Mouse (Mus musculus): ENCODE data around the gene Sdk2. TPM values are rescaled to one million over a fixed set of nuclear protein-coding genes. Genes with fewer than 3 reads are reported as not detected.

The Sdk2 gene
- total RNA-seq, 2 experiments from 2014 or later = 32.2 to 34.5 TPM

- no peak for DNase-seq (ENCODE audit: extremely low spot score in 1 of 2, low spot score in 2 of 2)
- intact Hi-C loops (cut with DNase I) = no loop called here
These were observed 104.1 kb downstream of the Sdk2 start for GRCm38 (mm10) chr11:113962751-113963150.

- no peak for DNase-seq (ENCODE audit: extremely low spot score in 1 of 2, low spot score in 2 of 2)
These were observed 115.2 kb downstream of the Sdk2 start for GRCm38 (mm10) chr11:113951616-113951988.

DNA sequence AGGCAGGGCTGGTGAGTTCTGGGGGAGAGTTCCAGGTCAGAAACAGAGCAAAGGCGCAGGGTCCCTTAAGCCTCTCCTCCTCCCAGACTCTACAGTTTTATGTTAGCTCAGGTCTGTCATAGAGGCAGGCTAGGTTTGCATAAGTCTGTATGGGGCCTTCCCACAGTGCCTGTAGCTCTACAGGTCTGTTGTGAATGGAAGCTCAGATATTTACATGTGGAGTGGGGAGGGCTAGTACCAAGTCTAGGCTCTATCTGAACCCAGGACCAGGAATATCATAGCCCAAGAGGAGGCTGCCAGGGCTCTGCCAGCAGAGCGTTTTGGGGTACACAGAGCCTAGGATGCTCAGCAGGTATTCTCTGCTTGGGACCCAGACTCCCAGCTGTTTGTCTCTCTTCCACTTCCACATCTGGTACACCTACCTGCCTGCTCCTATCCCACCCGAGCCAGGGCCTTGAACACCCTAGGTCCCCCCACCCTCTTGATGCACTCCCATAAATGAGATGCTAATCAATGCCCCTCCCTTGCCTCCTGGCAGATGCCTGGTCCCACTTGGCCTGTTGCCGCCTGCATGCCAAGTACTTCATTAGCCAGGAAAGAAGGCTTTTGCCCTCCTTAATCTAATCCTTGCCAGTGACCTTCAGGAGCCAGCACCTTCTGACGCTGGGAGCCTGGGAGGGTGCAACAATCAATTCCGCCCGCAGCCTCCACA is 115.8 kb downstream of the Sdk2 start:
- intact Hi-C loops (cut with DNase I) = no loop called here
- no peak for DNase-seq (ENCODE audit: extremely low spot score in 1 of 2, low spot score in 2 of 2)

More at GRCm38 (mm10) chr11:113951616-113951988, 115.2 kb downstream of the Sdk2 start:
- intact Hi-C loops (cut with DNase I) = no loop called here

DNA sequence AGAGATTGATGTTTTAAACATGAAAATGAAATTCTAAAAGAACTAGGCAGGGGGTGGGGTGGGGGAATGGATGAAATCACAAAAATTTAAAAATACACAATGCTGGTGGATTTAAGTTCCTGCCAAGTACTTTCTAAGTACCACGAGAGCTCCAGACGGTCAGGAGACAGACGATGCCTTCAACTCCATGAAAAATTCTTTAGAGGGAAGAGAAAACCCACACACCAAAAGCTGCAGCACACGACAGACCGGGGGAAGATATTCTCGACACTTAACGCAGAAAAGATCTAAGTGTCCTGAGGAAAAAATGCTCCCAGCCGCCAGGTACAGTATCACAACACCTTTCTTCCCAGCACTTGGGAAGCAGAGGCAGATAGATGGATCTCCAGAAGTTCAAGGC is 118.2 kb downstream of the Sdk2 start:
- intact Hi-C loops (cut with DNase I) = no loop called here
- peak in 1 of 2 experiments; percentile 44 for DNase-seq (ENCODE audit: extremely low spot score in 1 of 2, low spot score in 2 of 2)

DNA sequence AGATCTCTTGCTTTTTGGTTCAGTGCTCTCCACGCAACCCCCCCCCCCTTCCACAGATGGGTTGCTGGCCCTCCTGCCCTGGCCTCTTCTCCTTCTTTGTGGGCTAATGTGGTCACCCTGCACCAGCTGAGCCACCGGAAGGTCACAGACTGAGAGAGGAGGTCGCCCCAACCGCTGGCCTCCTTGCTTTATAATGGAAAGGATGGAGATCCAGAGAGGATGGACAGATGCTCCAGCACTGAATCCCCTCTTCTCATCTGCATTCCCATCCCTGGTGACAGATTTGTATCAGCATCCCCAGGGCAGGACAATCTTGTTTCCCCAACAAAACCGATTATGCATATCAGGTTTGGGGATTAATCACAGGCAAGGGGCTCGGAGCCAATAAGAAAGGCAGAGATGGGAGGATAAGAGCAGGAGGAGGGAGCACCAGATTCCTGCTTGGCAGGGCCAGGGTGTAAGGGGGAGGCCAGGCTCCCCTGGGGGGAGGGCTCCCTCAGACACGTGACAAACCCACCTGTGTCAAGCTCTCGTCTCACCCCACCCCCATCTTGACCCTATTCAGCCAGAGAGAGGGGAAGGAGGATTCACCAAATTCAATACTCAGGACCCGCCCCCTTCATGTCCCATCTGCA is 124.6 kb downstream of the Sdk2 start:
- intact Hi-C loops (cut with DNase I) = no loop called here

DNA sequence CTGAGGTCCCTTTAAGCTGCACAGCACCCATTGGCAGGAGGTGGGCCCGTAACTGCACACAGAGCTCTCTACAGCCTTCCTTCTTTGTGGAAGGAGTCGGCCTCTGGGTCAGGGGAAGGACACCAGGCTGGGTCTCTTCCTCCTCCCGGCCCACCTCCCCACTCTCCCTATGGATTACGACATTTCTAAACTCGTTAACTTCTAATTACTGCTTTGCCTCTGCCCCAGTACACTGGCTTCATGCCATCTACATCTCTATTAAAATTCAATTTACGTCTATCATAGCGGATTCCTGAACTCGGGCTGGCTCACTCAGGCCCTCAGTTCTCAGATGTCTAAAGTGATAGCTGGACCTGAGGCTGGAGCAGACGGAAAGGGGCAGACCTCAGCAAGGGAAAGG is 133.2 kb downstream of the Sdk2 start:
- intact Hi-C loops (cut with DNase I) = no loop called here
- no peak for DNase-seq (ENCODE audit: extremely low spot score in 1 of 2, low spot score in 2 of 2)

More for the DNA sequence above, 124.6 kb downstream of the Sdk2 start:
- DNase-seq (ENCODE audit: extremely low spot score in 1 of 2, low spot score in 2 of 2) = no peak

DNA sequence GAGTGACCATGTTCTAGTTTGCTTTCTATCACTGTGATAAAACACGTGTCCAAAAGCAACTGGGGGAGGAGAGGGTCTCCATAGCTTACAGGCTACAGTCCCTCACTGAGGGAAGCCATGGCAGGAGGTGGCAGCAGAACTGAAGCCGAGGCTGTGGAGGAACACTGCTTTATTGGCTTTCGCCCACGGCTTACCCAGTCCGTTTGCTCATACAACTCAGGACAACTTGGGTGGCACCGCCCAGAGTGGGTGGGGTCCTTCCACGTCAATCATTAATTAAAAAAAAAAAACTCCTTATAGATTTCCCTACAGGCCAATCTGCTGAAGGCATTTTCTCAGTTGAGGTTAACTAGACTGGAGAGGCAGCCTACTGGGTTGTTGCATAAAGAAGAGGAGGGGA is 133.9 kb downstream of the Sdk2 start:
- no peak for DNase-seq (ENCODE audit: extremely low spot score in 1 of 2, low spot score in 2 of 2)
- intact Hi-C loops (cut with DNase I) = no loop called here

DNA sequence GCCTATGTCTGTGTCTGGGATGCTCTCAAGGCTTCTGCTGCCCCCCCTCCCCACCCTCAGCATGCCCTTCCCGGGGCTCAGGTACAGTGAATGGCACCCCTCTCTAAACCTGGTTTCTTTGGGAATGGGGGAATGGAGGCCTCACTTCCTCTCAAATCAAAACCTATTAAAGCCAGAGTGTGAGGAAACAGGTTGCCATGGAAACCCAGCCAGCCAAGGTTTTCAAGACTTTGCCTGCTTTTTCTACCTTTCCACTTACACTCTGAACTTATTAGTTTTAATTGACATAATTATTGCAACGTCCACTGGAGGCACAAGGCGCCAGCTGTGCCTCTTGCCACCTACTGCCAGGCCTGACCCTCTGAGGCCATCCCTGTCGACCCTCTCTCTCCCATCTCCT is 135.1 kb downstream of the Sdk2 start:
- peak in 1 of 2 experiments; percentile 52 for DNase-seq (ENCODE audit: extremely low spot score in 1 of 2, low spot score in 2 of 2)
- intact Hi-C loops (cut with DNase I) = no loop called here

DNA sequence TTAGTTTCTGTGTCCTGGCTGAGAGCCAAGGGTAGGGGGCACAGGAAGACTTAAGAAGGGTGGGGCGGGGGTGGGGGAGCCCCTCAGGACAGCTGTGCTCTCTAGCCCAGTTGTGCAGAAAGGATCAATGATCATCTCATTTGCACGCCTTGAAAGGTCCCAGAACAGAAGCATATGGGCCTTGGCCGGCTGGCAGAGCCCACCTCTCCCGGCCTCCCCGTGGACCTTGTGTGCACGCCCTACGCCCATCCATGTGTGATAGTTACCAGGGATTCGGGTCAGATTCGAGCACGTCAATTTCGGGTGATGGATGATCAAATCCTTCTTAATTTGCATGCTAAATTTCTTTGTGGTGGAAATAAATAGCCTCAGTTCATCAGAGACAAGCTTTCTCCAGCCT is 136.7 kb downstream of the Sdk2 start:
- no peak for DNase-seq (ENCODE audit: extremely low spot score in 1 of 2, low spot score in 2 of 2)
- intact Hi-C loops (cut with DNase I) = no loop called here

GRCm38 (mm10) chr11:113928831-113929230 is 138.0 kb downstream of the Sdk2 start:
- intact Hi-C loops (cut with DNase I) = no loop called here
- no peak for DNase-seq (ENCODE audit: extremely low spot score in 1 of 2, low spot score in 2 of 2)

GRCm38 (mm10) chr11:113928291-113928690 is 138.6 kb downstream of the Sdk2 start:
- no peak for DNase-seq (ENCODE audit: extremely low spot score in 1 of 2, low spot score in 2 of 2)
- intact Hi-C loops (cut with DNase I) = no loop called here

- intact Hi-C loops (cut with DNase I) = no loop called here
- no peak for DNase-seq (ENCODE audit: extremely low spot score in 1 of 2, low spot score in 2 of 2)
These were observed 139.0 kb downstream of the Sdk2 start for GRCm38 (mm10) chr11:113927826-113928225.

GRCm38 (mm10) chr11:113927231-113927630 is 139.6 kb downstream of the Sdk2 start:
- DNase-seq (ENCODE audit: extremely low spot score in 1 of 2, low spot score in 2 of 2) = peak; percentile 58 to 78
- intact Hi-C loops (cut with DNase I) = no loop called here

- no peak for DNase-seq (ENCODE audit: extremely low spot score in 1 of 2, low spot score in 2 of 2)
- intact Hi-C loops (cut with DNase I) = no loop called here
These were observed 143.7 kb downstream of the Sdk2 start for GRCm38 (mm10) chr11:113923137-113923536.

DNA sequence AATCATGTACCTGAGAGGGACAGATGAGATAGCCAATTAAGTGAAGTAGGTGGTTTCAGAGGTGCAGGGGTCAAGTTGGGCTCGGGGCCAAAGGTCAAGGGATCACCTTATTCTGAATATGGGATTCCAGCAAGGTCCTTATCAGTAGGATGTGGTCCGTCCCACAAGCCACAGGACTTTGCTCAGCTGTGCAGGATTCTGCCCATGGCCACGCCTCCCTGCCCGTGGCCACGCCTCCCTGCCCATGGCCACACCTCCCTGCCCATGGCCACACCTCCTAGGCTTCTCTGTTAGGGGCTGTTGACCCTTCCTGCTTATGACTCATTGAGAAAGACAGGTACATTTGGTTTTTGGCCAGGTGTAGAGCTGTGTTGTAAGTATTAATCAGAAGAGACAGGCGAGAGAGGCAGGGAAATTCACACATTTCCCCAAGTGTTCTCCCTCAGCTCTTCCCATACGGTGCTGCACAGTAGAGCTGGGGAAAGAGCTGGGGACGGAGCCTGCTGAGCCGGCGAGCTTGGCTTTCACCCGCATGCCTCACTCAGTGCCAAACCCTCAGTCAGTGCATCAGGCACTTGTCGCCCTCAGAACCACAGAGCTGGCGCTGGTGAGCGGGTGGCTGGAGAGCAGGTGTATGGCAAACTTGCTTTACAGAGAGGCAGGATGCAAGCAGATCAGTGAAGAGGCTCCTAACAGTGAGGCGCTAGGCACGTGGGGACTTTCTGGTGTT is 163.6 kb downstream of the Sdk2 start:
- no peak for DNase-seq (ENCODE audit: extremely low spot score in 1 of 2, low spot score in 2 of 2)

GRCm38 (mm10) chr11:113901906-113902305 is 164.9 kb downstream of the Sdk2 start:
- no peak for DNase-seq (ENCODE audit: extremely low spot score in 1 of 2, low spot score in 2 of 2)
- intact Hi-C loops (cut with DNase I) = no loop called here

More for the DNA sequence above, 163.6 kb downstream of the Sdk2 start:
- intact Hi-C loops (cut with DNase I) = no loop called here

GRCm38 (mm10) chr11:113898671-113899070 is 168.2 kb downstream of the Sdk2 start:
- intact Hi-C loops (cut with DNase I) = no loop called here
- DNase-seq (ENCODE audit: extremely low spot score in 1 of 2, low spot score in 2 of 2) = no peak

DNA sequence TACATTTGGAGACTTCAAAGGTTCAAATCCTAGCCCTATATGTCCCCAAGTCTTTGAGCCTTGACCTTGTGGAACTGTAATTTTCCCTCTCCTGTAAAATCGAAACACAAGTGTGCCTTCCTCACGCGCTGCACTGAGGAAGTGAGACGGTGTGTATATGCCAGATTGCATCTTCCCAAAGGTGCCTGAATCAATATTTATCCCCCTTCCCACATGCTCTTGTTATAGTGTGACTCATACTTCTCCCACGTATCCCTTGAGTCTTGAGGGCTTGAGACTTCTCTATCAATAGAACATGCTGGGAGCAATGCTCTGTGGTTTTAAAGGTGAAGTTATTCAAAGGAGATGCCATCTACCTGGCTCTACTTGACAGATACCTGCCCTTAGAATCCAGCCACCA is 170.8 kb downstream of the Sdk2 start:
- intact Hi-C loops (cut with DNase I) = no loop called here
- DNase-seq (ENCODE audit: extremely low spot score in 1 of 2, low spot score in 2 of 2) = no peak

- DNase-seq (ENCODE audit: extremely low spot score in 1 of 2, low spot score in 2 of 2) = no peak
- intact Hi-C loops (cut with DNase I) = no loop called here
These were observed 173.9 kb downstream of the Sdk2 start for GRCm38 (mm10) chr11:113892924-113893323.

DNA sequence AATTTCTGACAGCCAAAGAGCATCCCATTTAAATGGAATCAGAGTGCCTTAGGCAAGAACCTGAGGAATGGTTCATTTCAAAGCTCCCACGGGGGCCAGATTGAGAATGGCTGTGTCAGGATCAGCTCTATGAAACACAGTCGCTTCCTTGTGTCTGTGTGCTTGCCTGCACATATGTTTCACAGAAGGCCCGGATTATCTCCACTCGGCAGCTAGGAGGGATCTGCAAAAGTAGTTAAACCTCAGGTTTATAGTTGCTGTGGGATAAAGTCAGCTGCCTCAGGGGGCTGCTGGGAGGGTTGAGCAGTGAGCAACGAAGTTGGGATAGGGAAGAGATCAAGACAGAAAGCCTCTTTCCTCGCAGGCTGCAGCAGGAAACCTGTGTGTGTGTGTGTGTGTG is 174.8 kb downstream of the Sdk2 start:
- intact Hi-C loops (cut with DNase I) = no loop called here
- DNase-seq (ENCODE audit: extremely low spot score in 1 of 2, low spot score in 2 of 2) = no peak

Measured in left cerebral cortex, postnatal 10 days (tissue).